Mouse (Mus musculus) gastrocnemius, adult 2 months (tissue): ENCODE measurements around the gene Gm5460. TPM values are rescaled to one million over a fixed set of nuclear protein-coding genes. Genes with fewer than 3 reads are reported as not detected.

Experiments used
- DNase-seq: peaks from one replicate; pipeline ENCODE4 v3.0.0; 2022
- H3K27ac ChIP-seq: fragments of 200-600 bp; 2 replicates; pipeline ENCODE4 v1.8.1; 2022; ENCODE audit warnings: mild to moderate bottlenecking
- H3K4me3 ChIP-seq: fragments of 200-600 bp; 2 replicates; pipeline ENCODE4 v1.8.1; 2022; ENCODE audit warnings: mild to moderate bottlenecking, moderate library complexity
- CTCF ChIP-seq: fragments of 200-600 bp; IDR thresholded peaks from 2 replicates; pipeline ENCODE4 v1.8.1; 2022; ENCODE audit warnings: antibody characterized with exemption, mild to moderate bottlenecking, moderate library complexity
- intact Hi-C: fragments of 180-260 bp; cut with DNase I; formaldehyde crosslinking; loops from one replicate; pipeline ENCODE4 v1.15.1; 2025
- total RNA-seq, 2 experiments: library from RNA; stranded (reverse); gene quantifications; 2 replicates each; pipeline ENCODE4 v1.2.3; 2021

Gene Gm5460
- total RNA-seq, 2 experiments from 2014 or later = not detected

DNA sequence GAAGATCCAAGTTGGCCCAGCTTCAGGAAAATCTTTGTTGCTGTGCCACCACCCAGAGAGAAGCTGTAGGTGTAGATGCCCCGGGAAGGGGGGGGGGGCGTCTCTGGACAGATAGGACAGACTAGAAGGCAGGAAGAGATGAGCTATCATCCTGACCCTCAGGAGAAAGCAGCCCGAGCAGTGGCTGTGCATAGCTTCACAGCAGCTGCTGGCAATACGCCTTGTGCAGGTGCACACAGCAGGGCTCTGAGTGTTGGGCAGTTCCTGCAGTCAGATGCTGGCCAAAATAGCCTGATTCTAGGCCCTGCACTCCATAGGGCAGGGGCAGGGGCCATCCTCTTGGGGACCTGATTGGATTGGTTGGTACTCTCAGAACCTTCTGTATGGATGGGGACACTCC, 70.2 kb downstream of the Gm5460 start:
- intact Hi-C loops = loop anchor here (10.0 kb wide), 2 partner anchors 118 to 278 kb away; partner anchors contain the start of gene Gprin2
- no peak for DNase-seq
- Histone ChIP-seq H3K4me3 (no peak overlapping the region), H3K27ac (no peak overlapping the region)
- no peak for TF ChIP-seq CTCF

DNA sequence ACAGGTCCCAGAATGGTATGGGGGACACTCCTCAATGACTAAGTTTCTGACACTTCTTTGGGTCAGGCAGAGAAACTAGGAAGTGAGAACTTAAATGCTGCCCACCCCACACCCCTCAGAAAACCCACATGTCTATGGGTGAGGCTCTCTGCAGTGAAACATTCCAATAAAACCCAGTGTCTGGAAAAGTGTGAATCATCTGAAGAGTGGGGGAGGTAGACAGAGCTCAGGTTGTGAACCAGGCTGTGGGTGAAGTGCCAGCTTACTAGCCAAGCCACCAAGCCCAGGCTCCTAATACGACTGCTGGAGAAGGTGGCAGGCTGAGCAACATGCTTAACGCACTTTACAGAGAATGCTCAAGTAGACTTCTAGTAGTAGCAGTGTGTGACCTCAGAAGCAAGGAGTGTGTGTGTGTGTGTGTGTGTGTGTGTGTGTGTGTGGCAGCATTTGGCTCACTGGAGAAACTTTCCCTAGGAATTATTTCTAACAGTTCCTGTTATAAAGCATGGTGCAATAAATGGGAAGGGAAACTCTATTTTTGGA, 71.4 kb downstream of the Gm5460 start:
- intact Hi-C loops = loop anchor here (10.0 kb wide), 2 partner anchors 117 to 277 kb away; partner anchors contain the start of gene Gprin2
- no peak overlapping the region for H3K4me3 ChIP-seq
- no peak overlapping the region for H3K27ac ChIP-seq
- no peak for TF ChIP-seq CTCF
- no peak for DNase-seq

DNA sequence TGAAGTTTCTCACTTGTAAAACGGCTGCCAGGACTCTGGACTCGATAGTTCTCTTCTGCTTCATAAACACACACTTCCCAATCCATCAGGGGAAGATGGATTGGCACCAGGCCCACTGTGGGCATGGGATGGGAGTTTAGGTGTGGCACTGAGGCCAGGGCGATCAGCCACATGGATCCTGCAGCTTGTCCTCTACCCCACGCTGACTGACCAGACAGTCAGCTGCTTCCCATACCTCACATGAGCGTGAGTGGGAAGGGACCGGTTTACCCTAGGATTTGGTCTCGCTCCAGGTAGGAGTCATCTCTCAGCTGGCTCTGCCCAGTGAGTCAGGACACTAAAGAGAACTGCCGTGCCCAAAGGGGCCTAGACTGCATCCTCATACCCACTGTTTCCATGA, 73.2 kb downstream of the Gm5460 start:
- Histone ChIP-seq H3K4me3 (no peak overlapping the region), H3K27ac (no peak overlapping the region)
- TF ChIP-seq CTCF = no peak
- intact Hi-C loops = loop anchor here (10.0 kb wide), 2 partner anchors 115 to 275 kb away; partner anchors contain the start of gene Gprin2
- no peak for DNase-seq

- Histone ChIP-seq H3K4me3 (no peak overlapping the region), H3K27ac (no peak overlapping the region)
- TF ChIP-seq CTCF = no peak
- DNase-seq = no peak
- intact Hi-C loops = no loop called here
Observed at GRCm38 (mm10) chr14:34091475-34091874, 74.9 kb downstream of the Gm5460 start.

GRCm38 (mm10) chr14:34092856-34093255, 76.3 kb downstream of the Gm5460 start:
- Histone ChIP-seq H3K27ac (no peak overlapping the region), H3K4me3 (no peak overlapping the region)
- DNase-seq = no peak
- TF ChIP-seq CTCF = no peak
- intact Hi-C loops = no loop called here

GRCm38 (mm10) chr14:34096161-34096560, 79.6 kb downstream of the Gm5460 start:
- no peak for DNase-seq
- Histone ChIP-seq H3K27ac (no peak overlapping the region), H3K4me3 (no peak overlapping the region)
- no peak for TF ChIP-seq CTCF
- intact Hi-C loops = no loop called here

Other genes starting within 250 kb of the Gm5460 start
- 1 to 10 TPM; 1.1 to 1.9 TPM for gene Gdf10, start 93.2 kb upstream of the Gm5460 start, total RNA-seq
- not detected for gene Gdf2, start 75.7 kb upstream of the Gm5460 start, total RNA-seq
- gene Rbp3, start 62.8 kb upstream of the Gm5460 start, total RNA-seq = not detected
- not detected for gene Zfp488, start 38.0 kb upstream of the Gm5460 start, total RNA-seq
- not detected for gene Gm30083, start 1.6 kb upstream of the Gm5460 start, total RNA-seq
- not detected for gene Antxrl, start 35.9 kb downstream of the Gm5460 start, total RNA-seq
- 1 to 10 TPM; 1.1 TPM for gene Anxa8, start 69.2 kb downstream of the Gm5460 start, total RNA-seq
- gene A630023A22Rik, start 86.0 kb downstream of the Gm5460 start, total RNA-seq = not detected
- under 1 TPM in 1 of 2 experiments, not detected in 1; 0.06 TPM for gene Npy4r, start 135.7 kb downstream of the Gm5460 start, total RNA-seq
- under 1 TPM; 0.03 to 0.23 TPM for gene Gprin2, start 184.9 kb downstream of the Gm5460 start, total RNA-seq
- gene Syt15, start 202.8 kb downstream of the Gm5460 start, total RNA-seq = under 1 TPM; 0.47 to 0.71 TPM